Mouse (Mus musculus): ENCODE measurements at regions not wholly inside any gene's neighbourhood (a gene's known extent, or its start where the extent isn't known, plus 50 kb on each side); places are given as distances from the start of the nearest gene placed in this dataset.

GRCm38 (mm10) chr15:85658101-85658885 lies 76.0 kb upstream of the Wnt7b start:
- intact Hi-C loops (cut with DNase I), result loop anchor here (5.0 kb wide), 1 partner anchor 46 kb away; no protein-coding TSS in a partner anchor
- DNase-seq (ENCODE audit: low spot score in 2 of 2), result no peak

- no peak for DNase-seq (ENCODE audit: low spot score in 2 of 2)
- intact Hi-C loops (cut with DNase I), result no loop called here
These were observed 74.0 kb upstream of the Ppara start for GRCm38 (mm10) chr15:85660528-85661392.

- no peak for DNase-seq (ENCODE audit: low spot score in 2 of 2)
- intact Hi-C loops (cut with DNase I), result no loop called here
These were observed 73.4 kb upstream of the Ppara start for GRCm38 (mm10) chr15:85661393-85661690.

GRCm38 (mm10) chr15:85661771-85662170 lies 73.0 kb upstream of the Ppara start:
- intact Hi-C loops (cut with DNase I), result no loop called here
- no peak for DNase-seq (ENCODE audit: low spot score in 2 of 2)

GRCm38 (mm10) chr15:85662271-85662670 lies 72.5 kb upstream of the Ppara start:
- no peak for DNase-seq (ENCODE audit: low spot score in 2 of 2)
- intact Hi-C loops (cut with DNase I), result no loop called here

GRCm38 (mm10) chr15:85662673-85663072 lies 72.1 kb upstream of the Ppara start:
- no peak for DNase-seq (ENCODE audit: low spot score in 2 of 2)

GRCm38 (mm10) chr15:85663757-85664431 lies 70.9 kb upstream of the Ppara start:
- intact Hi-C loops (cut with DNase I), result no loop called here
- DNase-seq (ENCODE audit: low spot score in 2 of 2), result no peak

More at GRCm38 (mm10) chr15:85662673-85663072, 72.1 kb upstream of the Ppara start:
- intact Hi-C loops (cut with DNase I), result no loop called here

GRCm38 (mm10) chr15:85664432-85664828 lies 70.4 kb upstream of the Ppara start:
- intact Hi-C loops (cut with DNase I), result no loop called here
- no peak for DNase-seq (ENCODE audit: low spot score in 2 of 2)

- DNase-seq (ENCODE audit: low spot score in 2 of 2), result no peak
- intact Hi-C loops (cut with DNase I), result no loop called here
These were observed 69.5 kb upstream of the Ppara start for GRCm38 (mm10) chr15:85665181-85665821.

- intact Hi-C loops (cut with DNase I), result no loop called here
These were observed 68.3 kb upstream of the Ppara start for GRCm38 (mm10) chr15:85666496-85666895.

GRCm38 (mm10) chr15:85667381-85667791 lies 67.4 kb upstream of the Ppara start:
- no peak for DNase-seq (ENCODE audit: low spot score in 2 of 2)

More at GRCm38 (mm10) chr15:85666496-85666895, 68.3 kb upstream of the Ppara start:
- no peak for DNase-seq (ENCODE audit: low spot score in 2 of 2)

GRCm38 (mm10) chr15:85667906-85668590 lies 66.7 kb upstream of the Ppara start:
- no peak for DNase-seq (ENCODE audit: low spot score in 2 of 2)
- intact Hi-C loops (cut with DNase I), result no loop called here

More at GRCm38 (mm10) chr15:85667381-85667791, 67.4 kb upstream of the Ppara start:
- intact Hi-C loops (cut with DNase I), result no loop called here

- no peak for DNase-seq (ENCODE audit: low spot score in 2 of 2)
- intact Hi-C loops (cut with DNase I), result no loop called here
These were observed 65.7 kb upstream of the Ppara start for GRCm38 (mm10) chr15:85668871-85669651.

GRCm38 (mm10) chr15:85669652-85670175 lies 65.1 kb upstream of the Ppara start:
- intact Hi-C loops (cut with DNase I), result loop anchor here (2.0 kb wide), 2 partner anchors 39 to 57 kb away; no protein-coding TSS in a partner anchor
- DNase-seq (ENCODE audit: low spot score in 2 of 2), result peak; percentile 70 to 81

- intact Hi-C loops (cut with DNase I), result loop anchor here (2.0 kb wide), 2 partner anchors 39 to 57 kb away; no protein-coding TSS in a partner anchor
- DNase-seq (ENCODE audit: low spot score in 2 of 2), result peak; percentile 74 to 75
These were observed 64.5 kb upstream of the Ppara start for GRCm38 (mm10) chr15:85670176-85670788.

GRCm38 (mm10) chr15:85670789-85671700 lies 63.7 kb upstream of the Ppara start:
- intact Hi-C loops (cut with DNase I), result loop anchor here (2.0 kb wide), 2 partner anchors 38 to 58 kb away; no protein-coding TSS in a partner anchor
- peak; percentile 86 to 90 for DNase-seq (ENCODE audit: low spot score in 2 of 2)

Measured in left cerebral cortex, postnatal 14 days (tissue).